Mouse (Mus musculus) gastrocnemius, adult 2 months (tissue): ENCODE data around the gene Gm5935. TPM values are rescaled to one million over a fixed set of nuclear protein-coding genes. Genes with fewer than 3 reads are reported as not detected.
"Not testable (repeated sequence)": the region's sequence is repeated elsewhere in the genome, so short reads cannot be mapped to it uniquely, and the experiment has no call there.

Experiments
- DNase-seq: peaks from one replicate; pipeline ENCODE4 v3.0.0; 2022
- H3K27ac ChIP-seq: fragments of 200-600 bp; 2 replicates; pipeline ENCODE4 v1.8.1; 2022; ENCODE audit warnings: mild to moderate bottlenecking
- H3K4me3 ChIP-seq: fragments of 200-600 bp; 2 replicates; pipeline ENCODE4 v1.8.1; 2022; ENCODE audit warnings: mild to moderate bottlenecking, moderate library complexity
- intact Hi-C: fragments of 180-260 bp; cut with DNase I; formaldehyde crosslinking; loops from one replicate; pipeline ENCODE4 v1.15.1; 2025
- long read RNA-seq, 2 experiments: library from polyadenylated mRNA; stranded (forward); transcript quantifications; one replicate each; pipeline ENCODE4 v2.0.0; 2021
- total RNA-seq, 2 experiments: library from RNA; stranded (reverse); gene quantifications; 2 replicates each; pipeline ENCODE4 v1.2.3; 2021

Gm5935 gene
- not detected for total RNA-seq
- long read RNA-seq, experiment 1, result 0 reads
- long read RNA-seq, experiment 2, result 0 reads

GRCm38 (mm10) chrX:24775064-24775463, at the start of gene Gm5935:
Gene Gm5935, minus strand, starts transcription at chrX:24775164.
- H3K4me3 ChIP-seq, DNase-seq, intact Hi-C loops, H3K27ac ChIP-seq: not testable (repeated sequence)

Other genes with a start within 250 kb of the Gm5935 start
- gene Gm4297, start 200.3 kb downstream of the Gm5935 start, total RNA-seq, result not detected